Mouse (Mus musculus) C2C12 (cell line): ENCODE data around the gene Ssbp2.

Source experiments
- CEBPB ChIP-seq: IDR thresholded peaks from one replicate; pipeline ENCODE4 v1.6.1; 2011; ENCODE audit warnings: low read depth, mild to moderate bottlenecking, control low read depth, moderate library complexity
- CTCF ChIP-seq: IDR thresholded peaks from one replicate; pipeline ENCODE4 v1.5.1; 2011; ENCODE audit not compliant: control insufficient read depth, insufficient read depth, insufficient read length
- MYOD1 ChIP-seq: IDR thresholded peaks from one replicate; pipeline ENCODE4 v1.6.1; 2011; ENCODE audit warnings: low read depth; ENCODE audit not compliant: control insufficient read depth, insufficient read length
- MYOG ChIP-seq: IDR thresholded peaks from one replicate; pipeline ENCODE4 v1.6.1; 2011; ENCODE audit not compliant: control insufficient read depth, insufficient read length; ENCODE audit errors: extremely low read depth

DNA sequence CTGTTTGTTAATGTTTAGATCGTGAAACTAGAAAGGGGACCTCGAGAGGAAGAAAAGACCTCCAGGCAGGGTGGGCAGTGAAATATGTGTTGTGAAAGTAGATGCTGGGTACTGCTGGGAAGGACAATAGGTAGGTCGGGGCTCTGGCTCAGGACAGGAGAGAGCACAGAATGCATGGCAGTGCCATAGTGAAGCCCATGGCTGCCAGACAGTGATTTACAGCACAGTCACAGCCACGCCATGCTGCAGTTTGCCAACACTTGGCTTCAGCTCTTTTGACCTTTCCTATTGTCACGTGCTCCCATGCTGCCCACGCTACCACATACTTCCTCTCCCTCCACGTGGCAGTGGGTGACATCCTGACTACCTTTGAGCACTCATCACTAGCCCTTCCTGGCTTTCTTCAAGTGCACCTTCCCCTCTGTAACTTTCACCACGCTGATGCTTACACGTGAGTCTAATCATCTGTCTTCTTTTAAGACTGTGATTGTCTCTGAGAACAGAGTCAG, 171.3 kb downstream of the Ssbp2 start:
- TF ChIP-seq CTCF = no peak
- no peak for TF ChIP-seq MYOD1
- TF ChIP-seq MYOG = no peak
- TF ChIP-seq CEBPB = no peak
